Mouse (Mus musculus) adrenal gland (tissue): Measurements from ENCODE around the gene Rpl19.

ENCODE experiments used
- intact Hi-C: fragments of 180-260 bp; cut with DNase I; formaldehyde crosslinking; loops from one replicate; pipeline ENCODE4 v1.15.1; 2025
- long read RNA-seq, 2 experiments: library from polyadenylated mRNA; unstranded; transcript quantifications; one replicate each; pipeline ENCODE4 v2.0.0; 2020; ENCODE audit warnings: borderline replicate concordance in 1 of 2; ENCODE audit not compliant: insufficient replicate concordance in 1 of 2

Gene Rpl19
- long read RNA-seq, experiment 1, transcript Rpl19-201 (6 exons, 751 nt), result major isoform, 851 of 888 reads
- long read RNA-seq, experiment 1, partial matches to known transcripts, result 24 of 888 reads
- long read RNA-seq, experiment 1, other reads (novel, unspliced or antisense), result 9 of 888 reads
- long read RNA-seq, experiment 2, transcript Rpl19-201 (6 exons, 751 nt), result major isoform, 780 of 822 reads
- long read RNA-seq, experiment 2, partial matches to known transcripts, result 33 of 822 reads
- long read RNA-seq, experiment 2, other reads (novel, unspliced or antisense), result 5 of 822 reads

DNA sequence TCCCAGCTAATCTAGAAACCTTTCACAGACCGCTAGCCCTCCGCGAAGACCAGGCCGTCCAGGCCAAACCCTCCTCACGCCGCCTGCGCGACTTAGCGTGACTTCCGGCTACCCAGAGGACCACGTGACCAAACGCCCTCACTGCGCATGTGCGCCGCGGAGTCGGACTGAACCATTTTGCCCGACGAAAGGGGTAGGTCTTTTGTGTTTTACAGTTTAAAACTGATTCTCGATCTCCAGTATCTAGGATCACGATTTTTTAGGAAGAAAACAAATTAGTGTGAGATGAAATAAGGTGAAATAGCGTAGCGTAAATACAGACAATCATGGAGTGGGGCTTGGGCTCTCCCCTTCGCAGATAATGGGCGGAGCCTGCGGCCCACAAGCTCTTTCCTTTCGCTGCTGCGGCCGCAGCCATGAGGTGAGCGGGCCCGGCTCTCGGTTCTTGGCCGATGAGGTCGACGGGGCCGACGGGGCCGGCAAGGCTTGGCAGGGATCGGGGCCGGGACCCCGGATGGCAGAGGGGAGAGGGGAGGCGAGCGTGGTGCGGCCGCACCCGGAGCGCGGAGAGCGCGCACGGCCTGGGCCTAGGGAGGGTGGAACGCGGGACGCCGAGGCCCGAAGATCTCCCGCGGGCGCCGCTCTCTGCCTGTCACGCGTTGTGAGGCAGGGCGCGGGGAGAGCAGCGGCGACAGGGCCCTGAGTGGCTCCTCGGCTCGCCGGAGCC, at the start of gene Rpl19:
Gene Rpl19 (plus strand): TSS at position 141 of the 727 bp plus-strand sequence.
- intact Hi-C loops, result no loop called here

DNA sequence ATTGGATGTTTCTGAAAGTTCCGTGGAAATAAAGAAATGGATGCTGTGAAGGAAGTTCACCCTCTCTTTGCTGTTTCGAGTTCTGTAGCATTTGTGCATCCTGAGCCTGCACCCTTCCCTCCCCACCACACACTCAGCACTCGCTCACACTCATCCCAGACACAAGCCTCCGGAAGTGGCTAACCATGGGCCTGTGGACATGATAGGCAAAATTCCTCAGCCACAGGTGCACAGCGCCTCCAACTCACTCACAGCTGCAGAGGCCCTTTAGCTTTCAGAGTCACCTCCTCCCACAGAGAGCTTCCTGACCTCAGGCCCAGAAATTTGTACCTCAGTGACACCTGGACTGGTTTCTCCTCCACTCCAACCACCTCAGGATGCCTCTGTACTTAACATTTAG, 48.7 kb upstream of the Rpl19 start:
- intact Hi-C loops, result no loop called here

DNA sequence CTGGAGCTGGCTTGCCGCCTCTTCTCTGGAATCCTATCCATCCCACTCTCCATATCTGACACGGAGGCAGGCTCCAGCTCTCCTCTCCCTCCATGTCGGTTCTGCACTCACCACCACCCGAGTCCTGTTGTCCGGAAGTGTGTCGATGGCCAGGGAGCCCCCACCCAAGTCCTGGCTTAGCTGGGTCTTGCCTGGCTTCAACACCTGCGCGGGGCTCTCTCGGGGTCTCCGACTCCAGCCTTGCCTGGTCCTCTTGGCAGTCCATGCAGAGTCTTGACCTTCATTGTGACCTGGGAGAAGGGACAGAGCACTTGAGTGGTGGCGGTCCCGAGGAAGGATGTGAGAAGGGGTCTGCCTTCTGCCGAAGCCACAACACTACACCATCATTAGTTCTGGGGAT, 48.1 kb upstream of the Rpl19 start:
- intact Hi-C loops, result no loop called here

DNA sequence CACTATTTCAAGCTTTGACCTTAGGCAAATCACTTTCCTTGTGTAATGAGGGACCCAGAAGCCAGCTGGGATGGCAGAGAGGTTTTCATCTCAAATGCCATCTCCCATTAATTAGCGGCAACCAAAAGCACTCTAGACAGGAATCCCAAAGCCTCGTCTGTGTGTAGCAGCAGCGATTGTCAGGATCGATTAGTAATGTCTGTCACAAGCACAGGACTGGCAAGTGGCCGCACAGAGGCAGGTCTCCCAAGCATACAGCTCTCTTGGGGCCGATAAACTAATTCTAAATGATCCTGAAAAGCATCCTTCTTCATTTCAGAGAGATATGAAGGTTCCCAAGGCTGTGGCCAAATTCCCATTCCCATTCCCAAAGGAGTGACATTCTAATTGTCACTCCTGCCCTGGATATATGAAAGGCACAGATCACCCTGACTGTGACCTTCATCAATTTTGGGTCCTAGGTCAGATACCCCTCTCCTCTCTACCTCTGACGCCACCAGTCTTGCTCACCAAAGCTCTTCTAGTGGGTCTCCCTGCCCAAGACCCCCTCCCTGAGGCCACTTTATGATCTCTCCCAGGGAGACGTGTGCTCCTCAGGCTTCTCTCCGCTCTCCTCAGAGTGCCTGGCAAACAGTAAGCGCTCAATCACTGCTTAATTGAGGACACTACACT, 46.5 kb upstream of the Rpl19 start:
- intact Hi-C loops, result no loop called here

DNA sequence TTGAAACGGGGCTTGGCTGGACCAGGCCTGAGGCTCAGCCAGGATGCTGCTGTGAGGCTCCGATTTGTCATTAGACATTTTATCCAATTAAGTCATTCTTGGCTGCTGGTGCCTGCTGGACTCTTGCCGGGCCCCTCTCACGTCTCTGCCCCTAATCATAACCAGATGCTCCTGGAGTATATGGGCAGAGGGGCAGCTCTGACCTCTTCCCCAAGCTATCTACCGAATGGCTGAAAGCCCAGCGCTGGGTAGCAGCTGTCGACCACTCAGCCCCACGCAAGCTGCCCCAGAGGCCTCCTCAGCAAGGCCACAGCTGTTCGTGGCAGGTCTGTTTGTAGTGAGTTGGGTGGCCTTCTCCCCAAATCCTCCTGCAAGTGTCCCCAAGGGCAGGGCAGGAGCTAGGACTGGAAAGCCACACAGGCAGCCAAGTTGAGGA, 46.0 kb upstream of the Rpl19 start:
- intact Hi-C loops, result no loop called here

DNA sequence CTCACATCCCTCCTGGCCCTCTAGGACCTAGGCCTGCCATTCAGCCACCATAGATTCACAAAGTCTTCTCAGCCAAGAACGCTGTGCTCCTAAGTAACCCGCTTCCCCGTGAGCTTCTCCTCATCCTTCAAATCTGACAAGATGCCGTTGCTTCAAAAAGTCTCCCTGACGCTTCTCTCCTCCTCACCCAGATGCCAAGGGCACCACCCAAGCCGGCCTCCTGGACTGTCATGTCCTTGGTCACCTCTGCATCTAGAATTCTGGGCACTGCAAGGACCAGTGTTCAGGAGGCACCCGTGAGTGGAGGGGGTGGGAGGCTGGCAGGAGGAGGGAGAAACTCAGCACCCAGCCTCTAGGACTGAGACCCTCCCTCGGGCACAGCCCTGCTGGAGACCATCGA, 43.8 kb upstream of the Rpl19 start:
- intact Hi-C loops, result no loop called here

DNA sequence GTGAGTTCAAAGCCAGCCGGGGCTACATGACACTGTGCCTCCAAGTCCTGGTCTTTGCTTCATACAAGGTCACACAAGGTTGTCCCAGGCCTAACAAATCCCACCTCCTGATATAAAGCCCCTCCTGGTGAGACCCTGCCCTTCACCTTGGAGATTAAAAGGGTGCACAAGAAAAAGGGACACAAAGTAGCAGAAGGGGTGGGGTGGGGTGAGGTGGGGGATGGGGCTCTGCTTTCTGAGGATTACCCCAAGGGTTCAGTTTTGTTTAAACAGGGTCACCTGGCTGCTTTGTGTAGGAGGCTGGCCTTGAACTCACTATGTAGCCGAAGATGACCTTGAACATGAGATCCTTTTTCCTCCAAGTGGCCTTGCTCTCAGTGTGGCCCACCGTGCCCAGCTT, 43.0 kb upstream of the Rpl19 start:
- intact Hi-C loops, result no loop called here

DNA sequence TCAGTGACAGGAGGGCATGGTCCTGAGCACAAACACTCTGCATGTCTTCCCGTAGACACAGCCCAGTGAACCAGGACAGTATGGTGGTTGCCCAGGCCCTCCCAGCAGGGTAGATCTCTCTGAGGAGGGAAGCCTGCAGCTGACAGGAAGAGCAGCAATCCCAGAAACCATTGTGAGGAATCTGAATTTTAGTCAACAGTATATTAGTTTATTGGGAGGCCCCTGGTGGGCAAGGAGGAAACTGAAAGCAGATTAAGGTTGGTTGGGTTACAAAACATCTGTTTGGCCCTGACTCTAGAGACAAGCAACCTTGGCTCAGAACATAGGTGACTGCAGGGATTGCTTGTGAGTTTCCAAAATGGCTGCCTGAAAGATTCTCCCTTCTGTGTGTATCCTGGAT, 42.5 kb upstream of the Rpl19 start:
- intact Hi-C loops, result no loop called here

DNA sequence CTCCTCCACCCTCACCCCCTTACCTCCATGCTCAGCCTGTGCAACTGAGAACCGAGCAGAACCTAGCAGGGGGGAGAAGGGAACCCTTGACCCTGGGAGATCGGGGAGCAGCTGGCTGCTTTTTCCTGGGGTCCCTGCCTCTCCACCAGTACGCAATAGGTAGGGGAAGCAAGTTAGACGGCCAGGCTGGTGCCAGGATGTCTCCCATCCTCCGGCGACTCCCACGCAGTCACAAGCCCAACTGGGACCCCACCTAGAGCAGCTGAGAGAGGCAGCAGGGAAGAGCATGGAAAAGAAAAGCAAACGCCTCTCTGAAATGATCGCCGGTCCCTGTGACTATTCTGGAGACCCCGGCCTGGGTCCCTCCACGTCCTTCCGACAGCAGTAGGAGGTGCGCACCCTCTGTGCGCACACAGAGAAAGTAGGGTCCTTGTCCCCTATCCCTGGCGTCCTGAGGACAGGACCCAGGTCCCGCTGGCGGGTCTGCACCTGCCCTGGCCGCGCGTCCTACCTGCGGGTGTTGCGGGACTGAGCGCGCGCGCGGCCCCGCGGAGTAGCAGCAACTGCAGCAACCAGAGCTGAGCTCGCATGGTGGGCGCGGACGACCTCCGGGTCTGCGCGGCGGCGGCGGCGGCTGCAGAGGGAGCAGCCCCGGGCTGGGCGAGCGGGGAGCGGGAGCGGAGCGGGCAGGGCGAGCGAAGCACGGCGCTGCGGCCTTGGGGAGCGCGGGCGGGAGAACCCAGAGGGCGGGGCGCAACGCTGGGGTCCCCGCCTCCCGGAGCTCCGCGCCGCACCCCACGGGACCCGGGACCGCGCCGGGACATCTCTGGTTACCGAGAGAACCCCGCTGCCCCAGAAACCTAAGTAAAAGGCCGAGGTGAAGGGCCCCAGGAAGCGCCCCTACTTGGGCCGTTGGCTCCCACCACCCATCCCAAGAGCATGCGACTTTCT, 40.5 kb upstream of the Rpl19 start, which contains the start of gene Plxdc1:
Gene Plxdc1 (minus strand): TSS at position 718 of the 951 bp plus-strand sequence.
- intact Hi-C loops, result loop anchor here (2.0 to 5.0 kb wide), 3 partner anchors 51 to 189 kb away; partner anchors contain the start of gene Lasp1

DNA sequence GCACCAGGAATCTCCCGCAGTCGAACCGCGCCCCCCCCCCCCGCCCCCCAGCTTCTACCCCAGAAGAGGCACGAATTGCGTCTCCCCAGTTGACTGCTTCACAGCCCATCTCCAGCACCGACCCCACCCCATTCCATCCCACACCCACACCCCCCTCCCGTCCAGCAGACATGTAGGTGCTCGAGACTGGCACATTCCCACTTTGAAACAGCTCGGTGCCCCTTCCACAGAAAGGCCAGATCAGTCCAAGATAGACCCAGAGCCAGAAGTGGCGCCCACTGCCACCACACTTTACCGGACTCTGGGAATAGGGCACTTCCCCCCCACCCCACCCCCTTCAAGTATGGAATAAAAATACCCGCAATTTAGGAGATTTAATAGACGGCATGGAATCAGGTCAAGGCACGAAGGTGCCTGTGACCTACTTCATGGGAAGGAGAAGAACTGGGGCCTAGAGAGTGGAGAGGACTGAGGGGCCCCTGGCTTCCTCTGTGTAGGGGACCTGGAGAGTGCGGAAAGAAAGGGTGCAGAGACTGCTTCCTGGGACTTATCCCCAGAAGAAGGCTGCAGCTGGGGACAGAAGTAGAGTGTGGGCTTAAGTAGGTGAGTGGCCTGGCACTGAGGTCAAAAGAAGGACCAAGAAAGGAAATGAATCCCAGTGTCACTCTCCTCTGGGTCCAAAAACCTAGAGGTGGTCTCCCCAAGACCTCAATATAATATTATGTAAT, 39.6 kb upstream of the Rpl19 start:
- intact Hi-C loops, result loop anchor here (2.0 to 5.0 kb wide), 3 partner anchors 52 to 190 kb away; partner anchors contain the start of gene Lasp1

DNA sequence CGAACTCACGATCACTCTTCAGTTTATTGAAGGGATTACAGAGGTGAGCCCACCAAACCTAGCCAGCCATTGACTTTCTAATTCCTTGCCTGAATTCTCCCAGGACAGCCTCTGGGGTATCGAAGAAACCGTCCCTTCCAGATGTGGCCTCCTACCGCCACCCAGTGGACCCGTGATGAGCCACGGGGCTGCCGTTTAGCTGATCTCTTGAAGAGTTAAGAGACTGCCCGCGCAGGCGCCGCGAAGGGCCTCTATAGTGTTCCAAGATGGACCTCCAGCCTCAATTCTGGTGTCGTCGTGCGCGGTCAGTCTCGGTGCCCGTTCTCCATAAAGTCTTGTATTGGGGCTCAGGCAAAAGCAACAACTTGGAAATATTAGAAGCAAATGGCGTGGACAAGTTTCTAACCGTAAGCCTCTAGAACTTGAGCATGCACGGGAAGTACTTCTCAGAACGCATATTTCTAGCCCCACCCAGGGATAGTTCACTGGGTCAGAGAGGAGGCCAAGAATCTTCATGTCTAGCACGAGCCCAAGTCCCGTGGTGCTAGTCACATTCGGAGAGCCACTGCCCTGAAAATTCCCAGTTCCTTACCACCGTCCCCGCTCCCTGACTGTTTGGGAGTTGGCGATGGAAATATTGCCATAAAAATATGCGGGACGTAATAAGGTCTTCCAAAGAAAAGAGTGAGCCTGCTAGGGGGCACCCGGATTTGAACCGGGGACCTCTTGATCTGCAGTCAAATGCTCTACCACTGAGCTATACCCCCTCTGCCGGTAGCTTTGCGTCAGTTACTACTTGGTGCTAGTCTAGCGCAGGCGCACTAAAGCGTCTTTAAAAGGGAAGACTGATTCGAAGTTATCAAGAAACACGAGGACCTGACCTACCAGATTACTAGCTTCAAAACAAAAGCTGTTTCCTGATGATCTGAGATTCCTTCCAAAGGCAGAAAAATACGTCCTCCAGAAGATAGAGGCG, 38.7 kb upstream of the Rpl19 start:
- intact Hi-C loops, result loop anchor here (2.0 to 5.0 kb wide), 3 partner anchors 53 to 191 kb away; partner anchors contain the start of gene Lasp1

DNA sequence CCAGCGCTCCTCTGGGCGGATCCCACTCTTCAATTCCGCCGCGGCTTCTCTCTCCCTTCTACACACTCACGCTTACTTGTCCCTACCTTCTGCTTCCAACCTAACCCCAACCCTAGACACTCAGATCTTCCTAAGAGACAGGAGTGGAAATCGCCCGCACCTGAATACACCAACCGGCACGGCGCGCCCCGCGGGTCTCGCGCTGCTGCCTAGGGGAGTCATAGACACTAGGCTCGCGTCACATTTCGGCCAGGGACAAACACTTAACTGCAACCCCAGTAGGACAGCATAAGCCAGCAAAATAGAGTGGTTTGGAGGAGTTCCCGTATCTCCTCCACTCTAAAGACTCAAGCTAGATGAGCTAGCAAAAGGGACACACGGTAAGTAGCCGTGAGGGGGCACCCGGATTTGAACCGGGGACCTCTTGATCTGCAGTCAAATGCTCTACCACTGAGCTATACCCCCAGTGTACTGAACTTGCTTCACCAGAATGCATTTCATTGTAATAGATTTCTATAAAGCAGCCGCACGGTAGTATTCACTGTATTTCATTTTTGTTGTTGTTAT, 37.9 kb upstream of the Rpl19 start:
- intact Hi-C loops, result loop anchor here (5.0 kb wide), 1 partner anchor 191 kb away; the partner anchor contains the start of gene Lasp1

DNA sequence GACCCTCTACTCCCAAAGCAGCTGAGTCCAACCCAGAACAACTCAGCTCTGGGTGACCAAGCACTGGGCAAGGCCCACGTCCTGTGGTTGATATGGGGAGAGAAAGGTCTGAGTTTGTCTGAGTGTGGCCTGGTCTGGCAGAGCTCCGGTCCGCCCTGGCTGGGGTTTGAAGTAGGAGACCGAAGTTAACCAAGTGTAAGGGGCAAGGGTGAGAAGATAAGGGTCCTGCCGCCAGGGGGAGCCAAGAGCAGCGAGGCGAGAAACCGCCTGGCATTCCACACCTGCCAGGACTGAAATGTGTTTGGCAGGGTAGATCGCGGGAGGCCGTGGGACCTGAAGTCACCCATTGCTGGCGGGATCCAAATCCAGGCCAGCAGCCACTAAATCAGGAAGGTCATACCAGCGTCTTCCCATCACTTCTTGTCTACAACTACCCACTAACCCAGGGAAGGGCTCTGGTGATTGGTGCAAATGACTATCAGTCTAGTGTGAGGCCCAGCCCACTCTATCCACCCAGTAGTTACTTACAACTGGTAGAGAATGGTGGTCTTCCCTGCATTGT, 31.9 kb upstream of the Rpl19 start:
- intact Hi-C loops, result no loop called here

DNA sequence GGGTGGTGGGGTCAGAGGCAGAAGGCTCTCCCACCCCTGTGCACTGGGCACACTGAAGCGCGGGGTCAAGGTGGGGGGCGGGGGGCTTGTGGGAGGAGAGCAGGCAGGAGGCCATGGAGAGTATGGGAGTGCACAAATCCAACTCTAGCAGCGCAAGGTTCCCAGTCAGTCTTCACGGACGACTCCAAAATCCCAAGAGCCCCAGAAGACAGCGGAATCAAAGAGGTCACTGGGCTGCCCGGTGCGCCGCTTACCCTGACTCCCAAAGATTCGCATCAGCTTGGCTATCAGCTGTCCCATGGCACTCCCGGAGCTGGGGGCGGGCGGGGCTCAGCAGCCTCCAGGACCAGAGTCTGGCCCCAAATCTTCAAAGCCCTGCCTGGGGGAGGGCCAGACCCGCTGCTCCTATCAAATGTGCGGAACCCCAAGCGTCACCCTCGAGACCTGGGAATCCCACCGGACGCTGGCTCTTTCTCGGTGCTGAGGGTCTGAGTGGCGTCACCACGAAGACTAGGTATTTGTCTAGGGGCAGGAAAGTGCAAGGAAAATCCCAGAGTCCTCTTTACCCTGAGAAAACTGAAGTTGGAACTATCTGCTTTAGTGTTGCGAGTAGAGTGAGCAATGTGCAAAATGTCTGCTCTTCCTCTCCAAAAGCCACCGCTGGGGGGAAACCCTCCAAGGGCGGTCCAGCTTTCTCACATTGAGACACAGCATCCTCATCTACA, 30.8 kb upstream of the Rpl19 start, which contains the start of gene Arl5c:
Gene Arl5c (minus strand): TSS at position 618 of the 725 bp plus-strand sequence.
- intact Hi-C loops, result no loop called here

DNA sequence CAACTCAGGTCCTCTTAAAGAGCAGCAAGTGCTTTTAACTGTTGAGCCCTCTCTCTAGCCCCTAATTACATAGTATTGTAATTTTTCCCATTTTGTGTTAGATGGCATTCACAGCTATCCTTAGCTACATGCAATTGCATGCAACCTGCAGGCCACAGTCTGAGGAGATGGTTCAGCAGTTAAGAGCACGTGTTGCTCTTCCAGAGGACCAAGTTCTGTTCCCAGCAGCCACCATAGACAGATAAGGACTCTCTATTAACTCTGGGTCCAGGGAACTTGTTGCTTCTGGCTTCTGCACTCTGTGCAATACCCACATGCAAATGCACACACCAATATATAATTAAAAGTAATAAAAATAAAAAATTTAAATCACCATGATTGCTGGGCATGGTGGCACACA, 29.8 kb upstream of the Rpl19 start:
- intact Hi-C loops, result no loop called here

DNA sequence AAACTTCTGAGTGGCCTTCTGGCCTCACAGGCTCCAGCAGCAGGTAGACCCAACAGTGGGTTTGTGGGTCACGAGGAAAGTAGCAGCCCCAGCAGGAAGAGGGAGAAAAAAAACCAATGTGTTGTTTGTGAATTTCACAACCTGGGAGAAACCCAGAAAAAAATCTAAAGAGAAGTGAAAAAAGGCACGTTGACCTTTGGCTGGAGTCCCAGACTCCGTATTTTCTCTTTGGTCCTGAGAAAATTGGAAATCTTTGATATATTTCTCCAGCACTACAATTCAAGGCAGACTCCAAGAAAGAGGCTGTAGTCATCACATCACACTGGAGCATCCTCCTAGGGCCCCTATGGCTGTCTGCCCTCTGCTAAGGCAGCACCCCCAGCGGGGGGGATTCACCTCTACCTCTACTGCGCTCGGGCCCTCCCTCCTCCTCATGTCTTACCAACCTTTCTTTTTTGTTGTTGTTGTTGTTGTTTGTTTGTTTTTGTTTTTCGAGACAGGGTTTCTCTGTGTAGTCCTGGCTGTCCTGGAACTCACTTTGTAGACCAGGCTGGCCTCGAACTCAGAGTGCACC, 29.0 kb upstream of the Rpl19 start:
- intact Hi-C loops, result no loop called here
